Mouse (Mus musculus) leukemia stem cell, adult 10-12 weeks (primary cell): ENCODE data around the gene Sulf2. TPM values are rescaled to one million over a fixed set of nuclear protein-coding genes. Genes with fewer than 3 reads are reported as not detected.

Source experiments
- polyA plus RNA-seq: library from polyadenylated mRNA; stranded (reverse); fragments of >175 nt; gene quantifications from 2 replicates; pipeline ENCODE4 v1.2.3, GENCODE M21; 2012; ENCODE audit warnings: low replicate concordance

Sulf2 gene
- polyA plus RNA-seq = 6.3 and 15.8 TPM in 2 replicates

GRCm38 (mm10) chr2:166155454-166155815, at the start of gene Sulf2:
TSS of gene Sulf2 (minus strand) at chr2:166155663.

Other genes starting within 250 kb of the Sulf2 start
- gene Ncoa3, start 163.0 kb downstream of the Sulf2 start, polyA plus RNA-seq = 10.4 and 20.0 TPM in 2 replicates